Mouse (Mus musculus) MEL (cell line): ENCODE data around the gene Pten. TPM values are rescaled to one million over a fixed set of nuclear protein-coding genes. Genes with fewer than 3 reads are reported as not detected.

ENCODE experiments used
- DNase-seq: peaks from one replicate; pipeline ENCODE4 v3.0.0; 2011; ENCODE audit warnings: low read depth, low spot score
- H3K27ac ChIP-seq: 2 replicates; pipeline ENCODE4 v1.5.1; 2012; ENCODE audit warnings: low read depth, mild to moderate bottlenecking, control low read depth, low read length, moderate library complexity; ENCODE audit not compliant: control insufficient read depth
- H3K27me3 ChIP-seq, 2 experiments: fragments of 150-350 bp in 1 of 2; sonication (generic) in 1 of 2; 2 replicates each; pipeline ENCODE4 v1.6.1; 2012; ENCODE audit warnings: low read length in 2 of 2, mild to moderate bottlenecking in 2 of 2, improper control_type of control experiment in 1 of 2, moderate library complexity in 1 of 2; ENCODE audit not compliant: insufficient read depth in 2 of 2, control insufficient read depth in 1 of 2
- H3K36me3 ChIP-seq, 2 experiments: 2 replicates each; pipeline ENCODE4 v1.6.1; 2012 to 2014; ENCODE audit warnings: low read length in 2 of 2, improper control_type of control experiment in 1 of 2, inconsistent platforms in 1 of 2, mild to moderate bottlenecking in 1 of 2; ENCODE audit not compliant: insufficient read depth in 2 of 2, control insufficient read depth in 1 of 2
- H3K4me1 ChIP-seq, 2 experiments: fragments of 150-350 bp in 1 of 2; sonication (generic) in 1 of 2; 2 replicates each; pipeline ENCODE4 v1.6.1; 2012; ENCODE audit warnings: low read length in 2 of 2, improper control_type of control experiment in 1 of 2, mild to moderate bottlenecking in 1 of 2; ENCODE audit not compliant: insufficient read depth in 2 of 2, control insufficient read depth in 1 of 2
- H3K4me3 ChIP-seq, 2 experiments: fragments of 150-350 bp in 1 of 2; sonication (generic) in 1 of 2; 2 replicates each; pipeline ENCODE4 v1.5.1; 2012; ENCODE audit warnings: low read depth in 2 of 2, low read length in 2 of 2, mild to moderate bottlenecking in 2 of 2, moderate library complexity in 2 of 2, control low read depth in 1 of 2, improper control_type of control experiment in 1 of 2; ENCODE audit not compliant: control insufficient read depth in 1 of 2, insufficient read depth in 1 of 2
- H3K79me2 ChIP-seq: 2 replicates; pipeline ENCODE4 v1.6.1; 2012; ENCODE audit warnings: mild to moderate bottlenecking, low read length, moderate library complexity; ENCODE audit not compliant: control insufficient read depth, poor library complexity, insufficient read depth
- H3K9ac ChIP-seq: 2 replicates; pipeline ENCODE4 v1.6.1; 2012; ENCODE audit warnings: low read depth, mild to moderate bottlenecking, control low read depth, low read length, moderate library complexity; ENCODE audit not compliant: control insufficient read depth, poor library complexity, severe bottlenecking
- H3K9me3 ChIP-seq: fragments of 150-350 bp; sonication (generic); replicated peaks from 2 replicates; pipeline ENCODE4 v1.6.1; 2012; ENCODE audit warnings: mild to moderate bottlenecking, low read length, improper control_type of control experiment, moderate library complexity; ENCODE audit not compliant: insufficient read depth
- BHLHE40 ChIP-seq: IDR thresholded peaks from 2 replicates; pipeline ENCODE4 v1.6.1; 2012; ENCODE audit warnings: low read depth, mild to moderate bottlenecking, inconsistent platforms, low read length, improper control_type of control experiment, borderline replicate concordance
- CHD1 ChIP-seq: IDR thresholded peaks from 2 replicates; pipeline ENCODE4 v1.6.1; 2012; ENCODE audit warnings: low read depth, mild to moderate bottlenecking, inconsistent platforms, low read length, improper control_type of control experiment
- E2F4 ChIP-seq: IDR thresholded peaks from 2 replicates; pipeline ENCODE4 v1.6.1; 2011; ENCODE audit warnings: low read depth, low read length, improper control_type of control experiment, borderline replicate concordance
- GATA1 ChIP-seq: IDR thresholded peaks from 2 replicates; pipeline ENCODE4 v1.6.1; 2011; ENCODE audit warnings: low read depth, low read length, improper control_type of control experiment
- HCFC1 ChIP-seq: IDR thresholded peaks from 2 replicates; pipeline ENCODE4 v1.6.1; 2012; ENCODE audit warnings: low read depth, mild to moderate bottlenecking, inconsistent platforms, low read length, improper control_type of control experiment, moderate library complexity
- JUND ChIP-seq: IDR thresholded peaks from 2 replicates; pipeline ENCODE4 v1.6.1; 2011; ENCODE audit warnings: low read depth, mild to moderate bottlenecking, improper control_type of control experiment, low read length
- MAFK ChIP-seq: IDR thresholded peaks from 2 replicates; pipeline ENCODE4 v1.6.1; 2011; ENCODE audit warnings: low read depth, mild to moderate bottlenecking, low read length, improper control_type of control experiment, borderline replicate concordance
- MAZ ChIP-seq: IDR thresholded peaks from 2 replicates; pipeline ENCODE4 v1.6.1; 2012; ENCODE audit warnings: low read depth, mild to moderate bottlenecking, inconsistent platforms, low read length, improper control_type of control experiment
- MXI1 ChIP-seq: IDR thresholded peaks from 2 replicates; pipeline ENCODE4 v1.6.1; 2011; ENCODE audit warnings: mild to moderate bottlenecking, low read depth, low read length, improper control_type of control experiment
- MYB ChIP-seq: IDR thresholded peaks from 2 replicates; pipeline ENCODE4 v1.6.1; 2011; ENCODE audit warnings: mild to moderate bottlenecking, low read depth, low read length, improper control_type of control experiment
- NELFE ChIP-seq: IDR thresholded peaks from 2 replicates; pipeline ENCODE4 v1.6.1; 2011; ENCODE audit warnings: low read depth, low read length, improper control_type of control experiment
- NRF1 ChIP-seq: IDR thresholded peaks from 2 replicates; pipeline ENCODE4 v1.6.1; 2014; ENCODE audit warnings: low read depth, mild to moderate bottlenecking, inconsistent platforms, low read length, improper control_type of control experiment, moderate library complexity; ENCODE audit not compliant: poor library complexity, insufficient read depth, severe bottlenecking
- RAD21 ChIP-seq: IDR thresholded peaks from 2 replicates; pipeline ENCODE4 v1.6.1; 2011; ENCODE audit warnings: mild to moderate bottlenecking, low read depth, low read length, improper control_type of control experiment
- RCOR1 ChIP-seq: IDR thresholded peaks from 2 replicates; pipeline ENCODE4 v1.6.1; 2012; ENCODE audit warnings: low read depth, mild to moderate bottlenecking, inconsistent platforms, low read length, improper control_type of control experiment
- TBP ChIP-seq: IDR thresholded peaks from 2 replicates; pipeline ENCODE4 v1.8.0; 2011; ENCODE audit warnings: low read depth, low read length, improper control_type of control experiment
- TCF12 ChIP-seq: IDR thresholded peaks from 2 replicates; pipeline ENCODE4 v1.6.1; 2014; ENCODE audit warnings: low read depth, mild to moderate bottlenecking, inconsistent platforms, low read length, improper control_type of control experiment, moderate library complexity
- USF1 ChIP-seq: IDR thresholded peaks from 2 replicates; pipeline ENCODE4 v1.6.1; 2014; ENCODE audit warnings: low read depth, mild to moderate bottlenecking, inconsistent platforms, low read length, improper control_type of control experiment, moderate library complexity
- ZC3H11A ChIP-seq: IDR thresholded peaks from 2 replicates; pipeline ENCODE4 v1.6.1; 2012; ENCODE audit warnings: low read depth, mild to moderate bottlenecking, inconsistent platforms, low read length, improper control_type of control experiment
- ZMIZ1 ChIP-seq: IDR thresholded peaks from 2 replicates; pipeline ENCODE4 v1.6.1; 2012; ENCODE audit warnings: low read depth, mild to moderate bottlenecking, inconsistent platforms, low read length, improper control_type of control experiment, moderate library complexity
- ZNF384 ChIP-seq: IDR thresholded peaks from 2 replicates; pipeline ENCODE4 v1.6.1; 2012; ENCODE audit warnings: low read depth, mild to moderate bottlenecking, inconsistent platforms, low read length, improper control_type of control experiment
- polyA plus RNA-seq, 2 experiments: library from polyadenylated mRNA; stranded (reverse) in 1 of 2; unstranded in 1 of 2; fragments of >175 nt in 1 of 2; fragments of >200 nt in 1 of 2; gene quantifications; 2 replicates each; pipeline versions ENCODE4 v1.2.1 to v1.2.4; 2012; ENCODE audit warnings: low replicate concordance in 2 of 2, low read depth in 1 of 2; ENCODE audit not compliant: insufficient read length in 2 of 2, insufficient read depth in 1 of 2, missing spikeins in 1 of 2
- total RNA-seq: library from RNA; depleted of rRNA; stranded (reverse); fragments of 300-350 nt; gene quantifications from 2 replicates; pipeline ENCODE4 v1.2.3, GENCODE M21; 2012

The Pten gene
- total and polyA plus RNA-seq, 3 experiments: 22.7 to 104 (median 35.8) TPM

DNA sequence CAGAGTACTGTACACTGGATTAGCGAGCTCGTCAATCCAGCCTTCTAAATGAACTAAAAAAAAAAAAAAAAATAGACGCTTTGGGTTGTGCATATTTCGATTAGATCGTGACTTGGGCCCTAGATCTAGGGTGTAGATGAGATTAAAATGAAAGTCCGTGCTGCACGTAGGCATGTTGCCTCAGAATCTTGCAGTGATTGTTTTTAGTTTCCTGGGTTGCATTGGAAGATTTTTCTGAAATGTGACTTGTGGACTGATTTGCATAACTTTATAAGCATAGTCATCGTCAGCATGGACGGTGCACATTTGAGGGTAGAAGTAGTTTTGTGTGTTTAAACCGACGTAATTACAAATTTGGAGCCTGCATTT is 1.5 kb downstream of the Pten start:
- no peaks in the 10 kb centered on the region for H3K9me3 ChIP-seq
- peak; percentile 47 for DNase-seq
- H3K4me1 ChIP-seq: peaks cover 8 to 12% of the 10 kb centered on the region in 2 experiments; a peak in 3 of 4 replicates
- peaks cover 3 to 27% of the 10 kb centered on the region in 2 experiments; a peak in 3 of 4 replicates for H3K36me3 ChIP-seq
- peak overlapping the region; percentile 96 for H3K9ac ChIP-seq
- no peak overlapping the region for H3K27ac ChIP-seq
- H3K27me3 ChIP-seq: no peaks in the 10 kb centered on the region
- H3K79me2 ChIP-seq: peaks cover 45% of the 10 kb centered on the region
- H3K4me3 ChIP-seq: peak overlapping the region; percentile 90 to 94
- TF ChIP-seq MAZ (no peak), MXI1 (0 out of 2 replicates have a peak, but pooled peaks have one; percentile 12), CHD1 (peak; percentile 13; the same call in 1 of the 2 replicates), RAD21 (no peak), ZMIZ1 (no peak), NRF1 (no peak), ZNF384 (peak; percentile 50; the same call in 1 of the 2 replicates), RCOR1 (peak; percentile 63), HCFC1 (no peak), MYB (no peak), TBP (no peak), JUND (no peak), E2F4 (0 out of 2 replicates have a peak, but pooled peaks have one; percentile 3), ZC3H11A (no peak), TCF12 (no peak), GATA1 (0 out of 2 replicates have a peak, but pooled peaks have one; percentile 7), BHLHE40 (0 out of 2 replicates have a peak, but pooled peaks have one; percentile 37)

DNA sequence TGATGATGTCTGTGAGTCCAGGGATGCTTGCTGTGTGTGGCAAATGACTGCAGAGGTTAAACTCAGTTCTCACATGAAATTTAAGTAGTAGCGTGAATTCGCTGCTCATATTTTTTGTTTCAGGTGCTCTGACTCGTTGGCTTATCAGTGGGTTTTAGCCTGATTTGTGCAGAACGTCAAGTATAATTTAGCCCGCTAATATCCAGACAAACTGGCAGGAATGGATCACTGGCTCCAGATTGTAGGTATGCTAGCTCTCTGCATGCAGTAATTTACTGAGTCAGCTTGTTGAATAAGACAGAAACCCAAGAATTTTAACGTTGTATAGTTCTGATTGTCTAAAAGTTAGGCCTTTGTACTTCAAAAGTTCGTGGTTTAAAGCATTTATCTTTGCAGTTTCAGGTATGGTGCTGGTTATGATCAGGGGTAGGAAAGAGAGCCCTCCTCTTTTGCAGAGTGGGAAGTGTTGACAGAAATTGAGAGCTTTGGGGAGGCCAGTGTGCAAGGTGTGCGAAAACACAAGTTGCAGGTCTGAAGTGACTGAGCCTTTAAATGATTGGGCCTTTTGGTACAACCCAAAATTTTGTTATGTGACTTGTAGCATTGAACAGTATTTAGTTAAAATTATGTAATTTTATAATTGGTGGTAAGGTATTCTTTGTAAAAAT is 2.2 kb downstream of the Pten start:
- no peaks in the 10 kb centered on the region for H3K27me3 ChIP-seq
- no peak overlapping the region for H3K27ac ChIP-seq
- H3K79me2 ChIP-seq: peaks cover 52% of the 10 kb centered on the region
- H3K4me3 ChIP-seq: peak overlapping the region; percentile 90 to 94
- H3K4me1 ChIP-seq: peaks cover 8 to 12% of the 10 kb centered on the region in 2 experiments; a peak in 3 of 4 replicates
- no peaks in the 10 kb centered on the region for H3K9me3 ChIP-seq
- H3K9ac ChIP-seq: peak overlapping the region; percentile 96
- TF ChIP-seq USF1 (no peak), MAFK (0 out of 2 replicates have a peak, but pooled peaks have one; percentile 35), NELFE (0 out of 2 replicates have a peak, but pooled peaks have one; percentile 19)
- peak; percentile 36 for DNase-seq
- H3K36me3 ChIP-seq: peaks cover 3 to 32% of the 10 kb centered on the region in 2 experiments; a peak in 3 of 4 replicates
